Mouse (Mus musculus) gastrocnemius, adult 18-20 months (tissue): Measurements from ENCODE around the gene Nudt22. TPM values are rescaled to one million over a fixed set of nuclear protein-coding genes. Genes with fewer than 3 reads are reported as not detected.
A peak's percentile ranks its signal among the peaks of the same experiment; 100 is the strongest.
"Not testable (repeated sequence)": the region's sequence is repeated elsewhere in the genome, so short reads cannot be mapped to it uniquely, and the experiment has no call there.

Source experiments
- DNase-seq: peaks from one replicate; pipeline ENCODE4 v3.0.0; 2021; ENCODE audit warnings: low spot score
- total RNA-seq, 2 experiments: library from RNA; stranded (reverse); gene quantifications; 2 replicates each; pipeline ENCODE4 v1.2.3; 2021

Gene Nudt22
- total RNA-seq, 2 experiments from 2014 or later, result 12.0 to 13.7 TPM

DNA sequence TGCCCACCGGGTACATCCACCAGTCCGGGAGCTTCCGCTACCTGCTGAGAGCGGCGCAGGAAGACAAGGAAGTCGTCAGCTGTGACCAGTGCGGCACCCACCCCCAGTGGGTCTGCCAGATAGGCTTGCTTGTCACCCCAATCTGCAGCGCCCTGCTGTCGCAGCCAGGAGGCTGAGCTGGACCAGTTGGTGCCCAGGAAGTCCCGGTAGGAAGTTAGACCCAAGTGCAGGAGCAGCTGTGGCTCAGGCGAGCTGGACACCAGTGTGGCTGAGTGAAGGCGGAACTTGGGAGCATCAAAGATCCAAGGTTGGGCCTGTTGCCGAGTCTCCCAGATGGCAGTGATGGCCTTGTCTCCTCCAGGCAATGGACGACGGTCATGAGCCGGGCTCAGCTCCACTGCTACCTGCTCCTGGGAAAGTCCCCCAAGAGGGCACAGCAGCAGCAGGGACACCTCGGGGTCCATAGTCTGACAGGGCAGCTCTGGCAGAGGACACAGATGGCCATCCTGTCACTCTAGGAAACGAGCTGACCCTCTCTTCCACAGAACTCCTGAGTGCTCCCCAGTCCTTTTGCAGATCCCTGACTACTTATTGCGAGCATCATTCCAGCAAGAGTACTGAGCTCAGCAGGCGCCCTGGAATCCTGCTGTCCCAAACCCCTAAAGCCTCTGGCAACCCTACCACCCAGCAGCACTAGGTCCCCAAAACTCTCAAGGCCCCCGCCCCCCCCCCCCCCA is 494 bp downstream of the Nudt22 start:
- DNase-seq, result no peak

GRCm38 (mm10) chr19:6994489-6994888 is 1.4 kb downstream of the Nudt22 start:
- DNase-seq, result no peak

- DNase-seq, result no peak
These were observed 1.9 kb downstream of the Nudt22 start for GRCm38 (mm10) chr19:6994002-6994401.

DNA sequence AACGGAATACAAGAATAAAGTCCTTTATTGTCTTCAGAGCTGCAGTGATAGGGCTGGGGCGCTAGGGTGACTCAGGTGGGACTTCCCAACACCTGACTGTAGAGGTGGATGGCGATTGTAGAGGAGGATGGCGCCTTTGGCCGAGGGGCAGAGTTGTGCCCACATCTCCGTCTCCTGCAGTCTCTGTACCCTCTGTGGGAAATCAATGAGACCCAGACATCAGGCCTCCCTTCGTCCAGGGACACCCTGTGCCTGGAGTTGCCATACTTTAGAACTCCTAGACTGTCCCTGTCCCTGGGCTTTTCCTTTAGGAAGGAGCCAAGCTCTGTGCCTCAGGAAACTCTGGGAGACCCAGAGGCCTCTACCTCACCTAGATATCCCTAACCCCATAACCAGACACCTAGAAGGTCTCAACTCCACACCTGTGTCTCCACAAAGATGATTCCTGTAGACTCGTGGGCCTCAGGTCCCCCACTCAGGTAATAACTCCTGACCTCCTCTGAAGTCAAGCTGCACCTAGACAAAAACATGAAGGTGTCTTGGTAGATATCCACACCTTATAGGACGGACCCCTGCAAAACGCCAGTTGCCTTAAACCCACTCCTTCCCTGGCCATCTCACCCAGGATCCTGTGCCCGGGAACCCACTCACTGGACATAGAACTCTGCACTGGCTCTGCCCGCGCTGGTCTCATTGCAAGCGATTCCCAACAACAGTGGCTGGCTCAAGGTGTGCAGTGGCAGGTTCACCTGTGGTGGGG is 2.7 kb downstream of the Nudt22 start:
- DNase-seq, result no peak

DNA sequence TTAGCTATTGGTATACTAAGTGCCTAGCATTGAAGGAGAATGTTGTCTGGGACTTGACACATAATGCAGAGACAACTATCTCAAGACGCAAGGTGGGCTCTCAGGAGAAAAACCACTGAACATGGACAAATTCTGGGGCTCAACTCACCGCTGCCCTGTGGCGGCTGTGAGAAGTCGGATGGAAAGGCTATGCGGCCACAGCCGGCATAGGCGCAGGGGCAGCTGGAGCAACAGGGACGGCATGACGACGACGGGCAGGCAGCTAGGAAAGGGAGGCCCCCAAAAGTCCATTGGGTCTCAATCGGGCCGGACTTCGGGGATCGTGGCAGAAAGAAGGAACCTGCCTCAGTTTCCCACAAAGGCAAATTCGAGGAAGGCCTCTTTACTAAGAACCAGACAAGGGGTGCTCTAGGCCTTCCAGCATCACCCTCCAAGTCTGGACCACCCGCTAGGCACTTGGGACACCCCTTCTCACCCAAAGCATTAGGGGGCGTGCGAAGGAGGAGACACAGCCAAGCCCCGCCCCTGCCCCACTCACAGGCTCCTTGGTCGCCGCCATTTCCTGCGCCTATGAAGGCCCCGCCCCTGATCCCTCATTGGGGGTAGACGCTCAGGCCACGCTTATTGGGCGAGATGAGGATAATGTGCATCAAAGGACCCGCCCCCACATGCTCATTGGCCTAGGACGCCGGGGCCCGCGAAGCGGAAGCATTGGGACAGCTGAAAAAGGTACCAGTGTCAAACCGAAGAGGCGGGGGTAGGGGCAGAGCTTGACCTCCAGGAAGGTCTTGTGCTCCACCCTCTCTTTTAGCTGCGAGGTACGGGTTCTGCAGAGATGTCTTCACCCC is 3.7 kb downstream of the Nudt22 start, which contains the start of gene Dnajc4:
TSS of gene Dnajc4 (minus strand) at position 562 of the 848 bp plus-strand sequence.
- DNase-seq, result peak; percentile 97

DNA sequence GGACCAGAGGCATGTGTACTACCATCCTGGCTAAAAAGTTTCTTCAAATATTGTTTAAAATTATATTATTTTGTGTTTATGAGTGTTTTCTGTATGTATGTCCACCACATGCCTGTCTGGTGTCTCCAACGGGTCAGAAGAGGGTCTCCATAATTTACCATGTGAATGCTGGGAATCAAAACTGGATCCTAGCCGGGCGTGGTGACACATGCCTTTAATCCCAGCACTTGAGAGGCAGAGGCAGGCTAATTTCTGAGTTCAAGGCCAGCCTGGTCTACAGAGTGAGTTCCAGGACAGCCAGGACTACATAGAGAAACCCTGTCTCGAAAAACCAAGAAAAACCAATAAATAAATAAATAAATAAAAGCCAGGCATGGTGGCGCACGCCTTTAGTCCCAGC is 4.8 kb downstream of the Nudt22 start:
- not testable (repeated sequence) for DNase-seq

- no peak for DNase-seq
These were observed 5.2 kb downstream of the Nudt22 start for GRCm38 (mm10) chr19:6990712-6991111.

DNA sequence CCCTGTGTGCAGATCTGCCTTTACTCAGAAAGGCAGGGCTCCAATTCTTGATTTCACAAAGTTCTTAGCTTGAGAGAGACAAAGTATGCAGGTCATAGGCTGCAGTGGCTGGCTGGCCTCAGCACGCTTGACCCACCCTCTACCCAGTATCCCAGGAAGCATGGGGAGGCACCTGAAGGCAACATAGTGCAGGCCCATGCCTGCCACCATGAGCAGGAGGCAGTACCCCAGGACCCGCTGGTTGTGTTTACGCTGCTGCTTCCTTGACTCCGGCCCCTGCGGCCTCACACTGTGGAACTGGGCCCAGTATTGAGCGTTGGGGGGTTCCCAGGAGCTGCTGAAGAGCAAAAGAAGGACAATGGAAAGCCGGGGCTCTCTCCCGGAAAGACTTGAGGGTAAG is 6.7 kb downstream of the Nudt22 start:
- DNase-seq, result no peak

GRCm38 (mm10) chr19:6987904-6988285 is 8.0 kb downstream of the Nudt22 start:
- no peak for DNase-seq

DNA sequence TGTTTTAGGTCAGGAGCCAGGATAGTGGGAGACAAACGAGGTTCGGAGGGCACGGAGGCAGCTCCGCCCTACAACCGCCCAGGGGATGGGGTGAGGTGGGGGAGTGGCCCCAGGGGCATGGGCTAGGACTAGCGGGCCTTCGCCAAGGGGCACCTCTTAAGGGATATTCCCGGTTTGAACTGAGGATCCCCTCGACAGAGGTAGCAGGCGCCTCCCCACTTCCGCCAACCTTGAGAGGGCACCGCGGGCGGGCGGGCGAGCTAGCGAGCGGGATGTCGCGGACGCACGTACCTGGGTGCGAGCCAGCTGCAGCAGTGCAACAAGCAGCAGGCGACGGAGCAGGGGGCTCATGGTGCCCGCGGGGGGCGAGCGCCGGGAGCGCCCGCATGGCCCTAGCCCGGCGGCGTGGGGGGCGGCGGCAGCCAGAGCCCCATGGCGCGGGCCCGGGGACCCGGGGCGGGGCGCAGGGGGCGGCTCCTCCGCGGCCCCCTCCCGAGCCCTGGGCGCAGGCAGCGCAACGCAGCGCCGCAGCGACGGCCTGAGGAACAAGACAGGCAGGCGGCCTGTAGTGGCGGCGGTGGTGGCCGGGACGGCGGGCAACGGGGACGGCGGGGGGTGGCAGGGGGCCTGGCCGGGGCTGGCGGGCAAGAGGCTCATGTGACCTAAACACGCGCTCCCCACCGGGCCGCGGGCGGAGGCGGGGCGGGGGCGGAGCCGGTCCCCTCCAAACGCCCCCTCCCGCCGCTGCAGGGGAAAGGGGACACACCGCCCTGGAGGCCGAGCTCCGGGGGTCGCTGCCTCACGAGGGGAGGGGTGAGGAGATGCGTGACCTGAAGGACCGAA is 8.6 kb downstream of the Nudt22 start, which contains the start of gene Vegfb:
TSS of gene Vegfb (minus strand) at position 591 of the 843 bp plus-strand sequence.
- peak; percentile 62 for DNase-seq

- DNase-seq, result no peak
These were observed 9.8 kb downstream of the Nudt22 start for GRCm38 (mm10) chr19:6985951-6986708.

DNA sequence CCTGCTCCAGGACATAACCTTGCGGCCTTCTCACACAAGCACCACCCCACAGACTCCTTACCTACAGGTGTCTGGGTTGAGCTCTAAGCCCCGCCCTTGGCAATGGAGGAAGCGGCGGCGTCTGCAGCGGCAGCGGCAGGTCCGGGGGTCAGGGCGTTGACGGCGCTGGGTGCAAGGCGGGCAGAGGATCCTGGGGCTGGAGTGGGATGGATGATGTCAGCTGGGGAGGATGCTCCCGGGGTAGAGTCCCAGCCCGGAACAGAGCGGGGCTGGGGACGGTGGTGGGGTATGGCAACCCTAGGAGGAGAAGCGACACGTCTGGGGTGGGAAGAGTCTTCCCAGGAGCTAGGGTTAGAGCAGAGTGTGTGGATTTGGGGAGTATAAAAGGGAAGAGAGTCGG is 10.6 kb downstream of the Nudt22 start:
- DNase-seq, result no peak

DNA sequence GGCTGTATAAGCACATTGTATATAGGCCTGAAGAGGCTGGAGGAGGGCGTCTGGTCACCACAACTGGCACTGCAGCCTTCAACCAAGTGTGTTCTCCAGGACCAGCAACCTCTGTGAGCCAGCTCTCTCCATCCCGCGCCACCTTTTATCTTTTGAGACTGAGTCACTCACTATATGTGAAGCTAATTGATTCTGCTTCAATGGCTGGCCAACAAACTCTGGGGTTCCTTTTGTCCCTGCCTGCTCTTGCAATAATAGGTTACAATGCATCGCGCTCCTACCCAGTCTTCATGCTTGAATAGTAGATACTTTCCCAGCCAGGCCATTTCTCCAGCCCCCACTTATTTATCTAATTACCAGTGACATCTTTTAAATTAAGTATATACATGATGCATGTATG is 12.3 kb downstream of the Nudt22 start:
- no peak for DNase-seq

DNA sequence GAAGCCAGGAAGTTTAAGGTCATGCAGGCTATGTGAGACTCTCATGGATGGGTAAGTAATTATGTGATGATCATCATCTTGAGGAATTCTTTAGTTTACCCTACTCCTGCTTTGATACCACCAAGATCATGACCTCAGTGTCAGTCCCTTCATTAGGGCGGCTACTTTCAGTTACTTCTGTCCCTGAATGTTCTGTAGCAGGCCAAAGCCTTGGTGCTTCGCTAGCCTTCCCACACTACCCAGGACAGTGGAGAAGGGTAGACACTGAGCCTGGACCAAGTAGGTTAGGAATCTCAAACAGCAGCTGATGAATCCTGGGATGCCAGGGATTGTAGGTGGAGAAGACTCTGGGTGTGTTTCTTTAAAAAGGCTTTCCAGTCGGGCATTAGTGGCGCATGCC is 14.5 kb downstream of the Nudt22 start:
- no peak for DNase-seq

GRCm38 (mm10) chr19:6980381-6981093 is 15.4 kb downstream of the Nudt22 start, which contains the start of gene Fkbp2:
Gene Fkbp2, minus strand, starts transcription at chr19:6980501.
- peak; percentile 99 for DNase-seq

DNA sequence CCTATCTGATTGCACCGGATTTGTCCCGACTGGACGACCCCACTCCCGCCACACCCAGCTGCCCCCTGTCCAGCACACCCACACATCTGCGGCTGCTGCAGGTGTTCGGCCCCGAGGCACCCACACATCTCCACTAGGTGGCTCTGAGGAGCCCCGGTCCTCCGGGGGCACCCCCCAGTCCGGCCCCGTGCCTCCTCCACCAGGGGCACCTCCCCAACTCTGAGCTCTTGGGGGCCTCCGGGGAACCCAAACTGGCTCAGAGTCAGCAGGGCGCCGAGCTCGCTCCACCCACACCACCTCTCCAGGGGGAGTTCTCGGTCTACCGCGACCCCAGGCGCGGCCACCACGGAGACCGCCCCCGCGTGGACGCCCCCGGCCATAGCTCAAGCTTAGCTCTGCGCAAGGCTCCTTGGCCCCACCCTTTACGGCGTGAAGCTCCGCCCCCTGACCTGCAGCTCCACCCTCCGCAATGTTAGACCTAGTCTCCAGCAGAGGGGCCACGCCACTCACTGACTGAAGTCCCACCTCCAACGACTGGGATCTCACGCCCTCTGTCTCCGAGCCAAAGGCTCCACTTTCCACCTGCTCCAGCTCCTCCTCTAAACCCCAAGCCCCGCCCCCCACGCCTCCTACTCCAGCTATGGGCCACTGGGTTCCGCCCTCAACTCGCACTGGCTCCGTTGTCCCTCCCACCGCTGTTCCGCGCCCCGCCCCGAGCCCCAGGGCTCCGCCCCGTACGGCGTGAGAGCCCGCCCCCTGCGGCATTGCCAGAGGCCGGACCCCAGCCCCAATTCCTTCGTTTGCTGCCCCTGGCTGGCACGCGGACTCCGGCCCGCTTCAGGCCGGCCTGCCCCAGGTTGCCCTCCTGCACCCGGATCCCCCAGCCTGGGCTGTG is 16.2 kb downstream of the Nudt22 start:
- DNase-seq, result peak; percentile 100

GRCm38 (mm10) chr19:6979001-6979479 is 16.9 kb downstream of the Nudt22 start:
- DNase-seq, result no peak

DNA sequence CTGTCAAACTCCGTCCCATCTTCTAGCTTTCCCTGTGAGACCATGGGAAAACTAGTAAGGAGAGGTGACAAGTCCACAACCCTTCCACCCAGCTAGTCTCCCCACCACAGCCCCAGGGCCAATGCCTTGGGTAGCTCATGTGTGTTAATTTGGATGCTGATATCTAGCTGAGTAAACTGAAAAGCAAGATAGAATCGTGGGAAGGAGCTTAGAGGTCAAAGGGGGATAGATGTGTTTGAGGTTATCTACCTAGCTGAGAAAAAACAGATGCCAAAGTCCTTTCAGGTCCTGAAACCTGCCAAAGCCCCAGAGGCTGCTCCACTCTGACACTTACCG is 17.3 kb downstream of the Nudt22 start:
- DNase-seq, result no peak
